Mouse (Mus musculus) CH12.LX (cell line): ENCODE results near the gene Emilin3.

Experiments
- CTCF ChIP-seq, 2 experiments: IDR thresholded peaks in 1 of 2; conservative IDR thresholded peaks in 1 of 2; 2 replicates each; pipeline ENCODE4 v1.5.1; 2011 to 2012; ENCODE audit warnings: low read depth in 2 of 2, low read length in 2 of 2, improper control_type of control experiment in 1 of 2, inconsistent platforms in 1 of 2, mild to moderate bottlenecking in 1 of 2, moderate library complexity in 1 of 2
- EP300 ChIP-seq: IDR thresholded peaks from 2 replicates; pipeline ENCODE4 v1.6.1; 2011; ENCODE audit warnings: low read length, improper control_type of control experiment
- ETS1 ChIP-seq: conservative IDR thresholded peaks from 2 replicates; pipeline ENCODE4 v1.6.1; 2012; ENCODE audit warnings: low read depth, mild to moderate bottlenecking, inconsistent platforms, low read length, improper control_type of control experiment, moderate library complexity
- HCFC1 ChIP-seq: IDR thresholded peaks from 2 replicates; pipeline ENCODE4 v1.6.1; 2012; ENCODE audit warnings: low read depth, mild to moderate bottlenecking, inconsistent platforms, low read length, improper control_type of control experiment
- MAX ChIP-seq: IDR thresholded peaks from 2 replicates; pipeline ENCODE4 v1.6.1; 2011; ENCODE audit warnings: low read length, improper control_type of control experiment
- NELFE ChIP-seq: IDR thresholded peaks from 2 replicates; pipeline ENCODE4 v1.6.1; 2011; ENCODE audit warnings: low read depth, low read length, improper control_type of control experiment
- POLR2A ChIP-seq: IDR thresholded peaks from 2 replicates; pipeline ENCODE4 v1.6.1; 2011; ENCODE audit warnings: low read depth, mild to moderate bottlenecking, improper control_type of control experiment, low read length
- SIN3A ChIP-seq: IDR thresholded peaks from 2 replicates; pipeline ENCODE4 v1.6.1; 2012; ENCODE audit warnings: low read length, improper control_type of control experiment, inconsistent platforms

- no peak for TF ChIP-seq CTCF (conservative IDR thresholded peaks at IDR 0.05 in 1 of 2, IDR thresholded peaks at IDR 0.05 in 1 of 2; ENCODE audit: low read depth in 2 of 2, low read length in 2 of 2)
- no peak for TF ChIP-seq POLR2A
- TF ChIP-seq NELFE, result no peak
- TF ChIP-seq SIN3A, result no peak
- TF ChIP-seq MAX, result no peak
- no peak for TF ChIP-seq HCFC1
- no peak for TF ChIP-seq ETS1
- no peak for TF ChIP-seq EP300
These were observed 1.5 kb downstream of the Emilin3 start for GRCm38 (mm10) chr2:160910633-160911032.
